Mouse (Mus musculus) heart, embryonic 14.5 days (tissue): Measurements from ENCODE around the gene Dkk2. TPM values are rescaled to one million over a fixed set of nuclear protein-coding genes. Genes with fewer than 3 reads are reported as not detected.

Experiments used
- ATAC-seq: fragments of 200-750 bp; cut with Nextera tagmentation; 2 replicates; pipeline ENCODE4 v1.8.0; 2017; ENCODE audit warnings: low read depth, moderate TSS enrichment; ENCODE audit not compliant: insufficient number of reproducible peaks, insufficient read depth, low FRiP score
- H3K27ac ChIP-seq, 2 experiments: fragments of 200-500 bp in 1 of 2; fragments of 300-500 bp in 1 of 2; sonication (generic) in 1 of 2; replicated peaks in 1 of 2; 2 replicates each; pipeline ENCODE4 v1.5.1; 2012 to 2014; ENCODE audit warnings: low read depth in 2 of 2, low read length in 2 of 2, control low read depth in 1 of 2, mild to moderate bottlenecking in 1 of 2, mixed read lengths in 1 of 2; ENCODE audit not compliant: control insufficient read depth in 1 of 2, insufficient read depth in 1 of 2
- H3K27me3 ChIP-seq: fragments of 300-500 bp; sonication (generic); 2 replicates; pipeline ENCODE4 v1.6.1; 2014; ENCODE audit warnings: mild to moderate bottlenecking, low read length, control low read depth; ENCODE audit not compliant: control insufficient read depth, insufficient read depth
- H3K36me3 ChIP-seq: fragments of 300-500 bp; sonication (generic); 2 replicates; pipeline ENCODE4 v1.6.1; 2014; ENCODE audit warnings: mild to moderate bottlenecking, control low read depth, low read length, mixed read lengths; ENCODE audit not compliant: control insufficient read depth, insufficient read depth
- H3K4me1 ChIP-seq, 2 experiments: fragments of 200-500 bp in 1 of 2; fragments of 300-500 bp in 1 of 2; sonication (generic) in 1 of 2; 2 replicates each; pipeline ENCODE4 v1.6.1; 2012 to 2014; ENCODE audit warnings: low read length in 2 of 2, control low read depth in 1 of 2, mixed read lengths in 1 of 2; ENCODE audit not compliant: control insufficient read depth in 2 of 2, insufficient read depth in 2 of 2
- H3K4me2 ChIP-seq: fragments of 300-500 bp; sonication (generic); 2 replicates; pipeline ENCODE4 v1.6.1; 2014; ENCODE audit warnings: mild to moderate bottlenecking, low read length
- H3K4me3 ChIP-seq, 2 experiments: fragments of 200-500 bp in 1 of 2; fragments of 300-500 bp in 1 of 2; sonication (generic) in 1 of 2; 2 replicates each; pipeline ENCODE4 v1.5.1; 2012 to 2014; ENCODE audit warnings: low read length in 2 of 2, mild to moderate bottlenecking in 2 of 2, control low read depth in 1 of 2, low read depth in 1 of 2, moderate library complexity in 1 of 2; ENCODE audit not compliant: control insufficient read depth in 1 of 2, insufficient read depth in 1 of 2
- H3K9ac ChIP-seq: fragments of 300-500 bp; sonication (generic); 2 replicates; pipeline ENCODE4 v1.6.1; 2014; ENCODE audit warnings: mild to moderate bottlenecking, low read length
- H3K9me3 ChIP-seq: fragments of 300-500 bp; sonication (generic); 2 replicates; pipeline ENCODE4 v1.6.1; 2016; ENCODE audit warnings: low read length, control low read depth; ENCODE audit not compliant: control insufficient read depth
- WGBS: fragments of 180-500 bp; shearing (Covaris S2); extraction: QIAGEN DNeasy Blood & Tissue Kit; methylation state at CpG from one replicate; pipeline ENCODE4 v1.1.7; 2014; 5-methylcytosine and 5-hydroxymethylcytosine counted together
- polyA plus RNA-seq: library from polyadenylated mRNA; unstranded; fragments of >200 nt; fragmentation: Nextera tagmentation; extraction: Ambion mirVana; gene quantifications from 2 replicates; pipeline ENCODE4 v1.2.1, GENCODE M21; 2014

Gene Dkk2
- polyA plus RNA-seq, 1 experiment from 2014 or later, result 1.2 TPM

- Histone ChIP-seq H3K9ac (no peak overlapping the region), H3K4me1 (no peaks in the 10 kb centered on the region), H3K36me3 (no peaks in the 10 kb centered on the region), H3K4me2 (no peak overlapping the region), H3K4me3 (no peak overlapping the region), H3K27me3 (no peaks in the 10 kb centered on the region), H3K9me3 (no peaks in the 10 kb centered on the region), H3K27ac (no peak overlapping the region)
- 47% methylated on average over 6 of the region's 6 CpGs for WGBS
- no peak for ATAC-seq
Observed at GRCm38 (mm10) chr3:132149446-132150025, 64.4 kb downstream of the Dkk2 start.

- Histone ChIP-seq H3K4me3 (no peak overlapping the region), H3K4me2 (no peak overlapping the region), H3K27ac (no peak overlapping the region), H3K4me1 (no peaks in the 10 kb centered on the region), H3K27me3 (no peaks in the 10 kb centered on the region), H3K9me3 (no peaks in the 10 kb centered on the region), H3K9ac (no peak overlapping the region), H3K36me3 (no peaks in the 10 kb centered on the region)
- 78% methylated on average over 2 of the region's 2 CpGs for WGBS
- no peak for ATAC-seq
Observed at GRCm38 (mm10) chr3:132158817-132159216, 73.7 kb downstream of the Dkk2 start.

GRCm38 (mm10) chr3:132168911-132169310 is 83.8 kb downstream of the Dkk2 start:
- WGBS, result 84% methylated on average over 3 of the region's 3 CpGs
- Histone ChIP-seq H3K4me1 (no peaks in the 10 kb centered on the region), H3K4me2 (no peak overlapping the region), H3K4me3 (no peak overlapping the region), H3K9me3 (no peaks in the 10 kb centered on the region), H3K9ac (no peak overlapping the region), H3K36me3 (no peaks in the 10 kb centered on the region), H3K27me3 (no peaks in the 10 kb centered on the region), H3K27ac (no peak overlapping the region)
- no peak for ATAC-seq

GRCm38 (mm10) chr3:132186888-132187552 is 101.9 kb downstream of the Dkk2 start:
- Histone ChIP-seq H3K9ac (no peak overlapping the region), H3K27ac (no peak overlapping the region), H3K36me3 (no peaks in the 10 kb centered on the region), H3K27me3 (no peaks in the 10 kb centered on the region), H3K4me3 (no peak overlapping the region), H3K4me1 (no peaks in the 10 kb centered on the region), H3K9me3 (no peaks in the 10 kb centered on the region), H3K4me2 (no peak overlapping the region)
- ATAC-seq, result no peak
- 82% methylated on average over 12 of the region's 12 CpGs for WGBS

- 65% methylated on average over 4 of the region's 4 CpGs for WGBS
- no peak overlapping the region for H3K4me2 ChIP-seq
- no peaks in the 10 kb centered on the region for H3K4me1 ChIP-seq
- H3K9me3 ChIP-seq, result no peaks in the 10 kb centered on the region
- ATAC-seq, result no peak
- no peaks in the 10 kb centered on the region for H3K27me3 ChIP-seq
- no peak overlapping the region for H3K4me3 ChIP-seq
- H3K36me3 ChIP-seq, result no peaks in the 10 kb centered on the region
- no peak overlapping the region for H3K9ac ChIP-seq
- no peak overlapping the region for H3K27ac ChIP-seq
Observed at GRCm38 (mm10) chr3:132201950-132202349, 116.9 kb downstream of the Dkk2 start.

- no peak overlapping the region for H3K27ac ChIP-seq
- H3K4me1 ChIP-seq, result no peaks in the 10 kb centered on the region
- H3K36me3 ChIP-seq, result no peaks in the 10 kb centered on the region
- H3K4me3 ChIP-seq, result no peak overlapping the region
- no peaks in the 10 kb centered on the region for H3K27me3 ChIP-seq
- no peaks in the 10 kb centered on the region for H3K9me3 ChIP-seq
- no peak for ATAC-seq
- WGBS, result 86% methylated on average over 5 of the region's 5 CpGs
- H3K9ac ChIP-seq, result no peak overlapping the region
- H3K4me2 ChIP-seq, result no peak overlapping the region
Observed at GRCm38 (mm10) chr3:132202665-132203064, 117.6 kb downstream of the Dkk2 start.

GRCm38 (mm10) chr3:132207469-132207868 is 122.4 kb downstream of the Dkk2 start:
- no peak overlapping the region for H3K4me2 ChIP-seq
- H3K27ac ChIP-seq, result no peak overlapping the region
- H3K36me3 ChIP-seq, result no peaks in the 10 kb centered on the region
- H3K4me3 ChIP-seq, result no peak overlapping the region
- no peak for ATAC-seq
- no peaks in the 10 kb centered on the region for H3K4me1 ChIP-seq
- H3K27me3 ChIP-seq, result no peaks in the 10 kb centered on the region
- no peak overlapping the region for H3K9ac ChIP-seq
- no peaks in the 10 kb centered on the region for H3K9me3 ChIP-seq
- 25% methylated on average over 11 of the region's 11 CpGs for WGBS

GRCm38 (mm10) chr3:132211260-132211659 is 126.2 kb downstream of the Dkk2 start:
- Histone ChIP-seq H3K36me3 (no peaks in the 10 kb centered on the region), H3K9me3 (no peaks in the 10 kb centered on the region), H3K27me3 (no peaks in the 10 kb centered on the region), H3K4me1 (no peaks in the 10 kb centered on the region), H3K4me3 (no peak overlapping the region), H3K4me2 (no peak overlapping the region), H3K27ac (no peak overlapping the region), H3K9ac (no peak overlapping the region)
- WGBS, result 47% methylated on average over 5 of the region's 5 CpGs
- ATAC-seq, result no peak
